Mouse (Mus musculus) T-helper 1 cell (primary cell): ENCODE measurements at regions not wholly inside any gene's neighbourhood (a gene's known extent, or its start where the extent isn't known, plus 50 kb on each side); places are given as distances from the start of the nearest gene placed in this dataset.

Source experiments
- in situ Hi-C: fragments of 300-600 bp; cut with MboI, MseI; formaldehyde crosslinking; loops from one replicate; pipeline ENCODE4 v1.15.1; 2025; ENCODE audit warnings: high pct_unique_total_duplicates

DNA sequence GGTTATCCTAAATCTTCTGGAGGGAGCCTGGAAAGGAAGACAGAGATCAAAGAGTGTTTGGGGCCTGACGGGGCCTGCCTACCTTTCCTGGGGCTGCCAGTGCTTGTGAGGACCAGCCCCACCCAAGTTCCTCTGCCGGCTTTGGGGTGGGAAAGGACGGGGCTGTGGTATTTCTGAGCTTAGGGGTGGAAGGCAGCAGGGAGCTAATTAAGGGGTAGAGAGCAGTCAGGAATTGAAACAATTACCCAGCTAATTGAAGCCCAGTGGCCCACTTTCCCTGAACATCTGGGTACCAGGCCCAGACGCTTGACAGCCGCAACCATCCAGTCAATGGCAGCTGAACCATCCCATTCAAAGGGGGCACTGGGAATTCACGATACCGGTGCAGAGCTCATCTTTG lies 101.2 kb upstream of the Mycn start:
- in situ Hi-C loops, result no loop called here

DNA sequence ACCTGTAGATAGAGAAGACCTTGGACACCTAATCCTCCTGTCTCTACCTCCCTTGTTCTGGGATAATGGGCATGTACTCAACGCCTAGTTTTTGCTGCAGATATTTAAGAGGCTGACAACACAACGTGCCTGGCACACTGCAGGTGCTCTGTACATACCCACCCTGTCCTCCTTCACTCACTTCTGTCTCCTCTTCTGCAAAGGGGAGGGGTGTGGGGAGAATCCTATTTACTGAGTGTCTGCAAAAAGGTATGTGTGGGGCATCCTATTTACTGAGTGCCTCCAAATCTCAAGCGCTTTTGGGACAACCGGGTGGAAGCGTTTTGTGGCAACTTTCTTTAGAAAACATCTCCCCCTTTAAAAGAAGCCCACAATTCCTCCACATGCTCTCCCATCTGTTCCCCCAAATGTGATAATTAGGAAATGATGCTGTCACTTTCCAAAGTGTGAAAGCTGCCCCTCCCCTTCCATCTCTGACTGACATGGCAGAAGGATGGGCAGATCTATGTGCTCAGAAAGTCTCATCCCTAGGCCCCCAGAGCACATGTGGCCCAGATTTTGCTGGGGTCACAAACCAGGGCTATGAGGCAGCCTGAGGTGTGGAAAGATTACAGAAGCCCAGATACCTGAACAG lies 93.5 kb upstream of the Mycn start:
- in situ Hi-C loops, result no loop called here

GRCm38 (mm10) chr12:13030333-13030732 lies 88.6 kb upstream of the Mycn start:
- in situ Hi-C loops, result no loop called here

GRCm38 (mm10) chr12:13028086-13028485 lies 86.4 kb upstream of the Mycn start:
- in situ Hi-C loops, result loop anchor here (10.0 kb wide), 1 partner anchor 53 kb away; no protein-coding TSS in a partner anchor

DNA sequence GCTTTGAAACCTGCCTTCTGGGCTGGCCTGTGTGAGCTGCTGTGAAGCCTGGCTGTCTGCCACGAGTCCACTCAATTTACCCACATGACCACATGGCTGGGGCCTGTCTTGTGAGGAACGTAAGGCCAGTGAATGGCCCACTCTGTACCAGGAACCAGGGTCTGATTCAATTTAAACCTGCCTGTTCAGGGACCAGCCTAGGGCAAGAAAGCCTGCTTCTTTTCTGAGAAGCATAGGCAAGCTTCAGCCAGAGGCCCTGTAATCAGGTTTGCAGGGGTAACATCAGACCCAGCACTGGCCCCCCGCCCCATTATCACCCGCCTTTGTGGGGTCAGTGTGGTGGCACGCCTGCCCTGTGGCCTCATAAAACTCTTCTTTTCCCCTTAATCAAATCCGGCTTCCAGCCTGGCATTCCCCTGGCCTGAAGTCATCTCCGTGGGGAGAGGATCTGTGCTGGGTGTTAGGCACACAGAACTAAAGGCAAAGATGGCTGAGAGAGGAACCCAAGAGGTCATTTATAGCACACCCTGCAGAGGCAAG lies 84.4 kb upstream of the Mycn start:
- in situ Hi-C loops, result loop anchor here (10.0 kb wide), 1 partner anchor 51 kb away; no protein-coding TSS in a partner anchor

DNA sequence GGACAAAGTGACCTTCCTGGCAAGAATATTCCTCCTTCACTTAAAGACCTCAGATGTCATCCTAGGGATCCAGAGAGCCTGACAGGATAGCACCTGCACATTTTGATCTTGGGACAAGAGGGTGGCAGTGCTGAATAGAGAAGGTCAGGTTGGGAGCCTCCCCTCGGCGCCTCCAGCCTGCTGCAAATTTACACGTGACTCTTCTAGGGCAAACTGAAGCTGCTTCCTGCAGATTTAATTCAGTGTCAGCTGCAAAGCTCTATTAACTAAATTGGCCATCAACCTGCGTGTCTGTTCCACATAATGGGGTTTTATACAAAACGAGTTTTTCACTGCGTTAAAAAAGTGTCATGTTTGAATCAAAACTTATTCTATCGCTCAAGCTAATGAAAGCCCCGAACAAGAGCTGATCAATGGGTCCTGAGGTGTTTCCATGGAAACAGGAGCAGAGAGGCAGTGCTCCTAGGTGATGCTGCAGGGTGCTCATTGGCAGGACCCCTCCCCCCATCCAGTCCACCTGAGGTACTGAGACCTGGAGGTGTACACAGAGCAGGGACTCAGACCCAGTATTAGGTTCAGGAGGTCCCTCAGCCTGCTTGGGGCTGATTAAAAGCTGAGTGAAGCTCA lies 82.6 kb upstream of the Mycn start:
- in situ Hi-C loops, result loop anchor here (10.0 kb wide), 1 partner anchor 50 kb away; no protein-coding TSS in a partner anchor

DNA sequence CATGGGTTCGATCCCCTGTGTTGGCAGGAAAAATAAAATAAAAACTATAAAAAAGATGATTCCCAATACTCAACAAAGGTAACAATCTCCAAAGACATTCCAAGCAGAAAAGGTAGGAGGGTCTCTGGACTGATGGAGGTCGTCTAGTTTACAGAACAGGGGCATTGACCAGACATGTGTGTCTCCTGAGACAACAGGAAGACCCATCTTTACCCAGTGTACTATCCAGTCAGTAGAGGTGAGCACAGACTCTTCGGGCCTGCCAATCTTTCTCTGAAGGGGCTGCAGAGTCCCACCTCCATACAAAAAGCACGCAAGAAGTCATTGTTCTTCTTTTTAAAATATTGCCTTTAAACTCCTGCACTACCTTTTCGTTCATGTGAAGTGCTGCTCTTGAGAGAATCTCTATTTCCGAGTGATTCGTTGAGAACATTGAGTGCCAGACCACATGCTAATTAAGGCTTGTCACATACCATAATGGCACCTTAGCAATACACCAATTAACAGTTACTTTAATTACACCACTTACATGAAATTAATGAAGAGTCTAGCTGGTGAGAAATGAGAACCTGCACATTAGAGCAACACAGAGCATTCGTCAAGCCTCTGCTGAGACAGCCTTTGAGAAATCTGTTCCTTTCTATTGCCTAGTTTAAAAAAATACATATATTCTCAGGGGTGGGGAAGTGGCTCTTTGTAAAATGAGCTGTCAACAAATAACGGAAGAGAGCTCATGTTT lies 69.5 kb upstream of the Mycn start:
- in situ Hi-C loops, result no loop called here

GRCm38 (mm10) chr12:13010405-13010804 lies 68.7 kb upstream of the Mycn start:
- in situ Hi-C loops, result no loop called here

DNA sequence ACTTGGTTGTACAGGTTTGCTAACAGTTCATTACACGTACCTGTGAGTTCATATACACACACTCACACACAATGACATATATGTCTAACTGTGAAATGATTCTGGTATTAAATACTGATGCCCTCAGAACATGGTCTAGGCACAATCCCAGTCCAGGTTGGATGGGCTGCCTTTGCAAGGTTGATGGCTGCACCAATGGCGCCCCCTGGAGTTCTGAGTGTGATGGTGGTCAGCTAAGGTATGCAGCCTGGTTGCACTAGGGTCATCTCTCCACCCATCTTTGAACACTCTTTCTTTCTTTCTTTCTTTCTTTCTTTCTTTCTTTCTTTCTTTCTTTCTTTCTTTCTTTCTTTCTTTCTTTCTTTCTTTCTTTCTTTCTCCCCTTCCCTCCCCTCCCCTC lies 67.8 kb upstream of the Mycn start:
- in situ Hi-C loops, result no loop called here

- in situ Hi-C loops, result no loop called here
These were observed 61.0 kb upstream of the Mycn start for GRCm38 (mm10) chr12:13002703-13003102.

DNA sequence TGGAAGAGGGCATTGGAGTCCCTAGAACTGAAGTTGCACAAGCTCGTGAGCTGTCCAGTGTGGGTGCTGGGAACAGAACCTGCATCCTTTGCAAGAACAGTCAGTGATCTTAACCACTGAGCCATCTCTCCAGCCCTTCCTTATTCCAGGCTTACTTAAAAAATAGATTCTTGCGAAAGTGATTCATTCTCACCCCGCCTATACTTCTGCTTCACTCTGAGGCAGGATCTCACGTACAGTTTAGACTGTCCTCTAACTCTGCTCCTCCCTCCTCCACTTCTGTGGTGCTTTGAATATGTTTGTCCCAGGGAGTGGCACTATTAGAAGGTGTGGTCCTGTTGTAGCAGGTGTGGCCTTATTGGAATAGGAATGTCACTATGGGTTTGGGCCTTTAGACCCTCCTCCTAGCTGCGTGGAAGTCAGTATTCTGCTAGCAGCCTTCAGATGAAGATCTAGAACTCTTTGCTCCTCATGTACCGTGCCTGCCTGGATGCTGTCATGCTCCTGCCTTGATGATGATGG lies 60.4 kb upstream of the Mycn start:
- in situ Hi-C loops, result no loop called here

- in situ Hi-C loops, result loop anchor here (10.0 kb wide), 1 partner anchor 1159 kb away; the partner anchor contains the start of gene Fam84a
These were observed 54.3 kb upstream of the Mycn start for GRCm38 (mm10) chr12:12995974-12996361.

DNA sequence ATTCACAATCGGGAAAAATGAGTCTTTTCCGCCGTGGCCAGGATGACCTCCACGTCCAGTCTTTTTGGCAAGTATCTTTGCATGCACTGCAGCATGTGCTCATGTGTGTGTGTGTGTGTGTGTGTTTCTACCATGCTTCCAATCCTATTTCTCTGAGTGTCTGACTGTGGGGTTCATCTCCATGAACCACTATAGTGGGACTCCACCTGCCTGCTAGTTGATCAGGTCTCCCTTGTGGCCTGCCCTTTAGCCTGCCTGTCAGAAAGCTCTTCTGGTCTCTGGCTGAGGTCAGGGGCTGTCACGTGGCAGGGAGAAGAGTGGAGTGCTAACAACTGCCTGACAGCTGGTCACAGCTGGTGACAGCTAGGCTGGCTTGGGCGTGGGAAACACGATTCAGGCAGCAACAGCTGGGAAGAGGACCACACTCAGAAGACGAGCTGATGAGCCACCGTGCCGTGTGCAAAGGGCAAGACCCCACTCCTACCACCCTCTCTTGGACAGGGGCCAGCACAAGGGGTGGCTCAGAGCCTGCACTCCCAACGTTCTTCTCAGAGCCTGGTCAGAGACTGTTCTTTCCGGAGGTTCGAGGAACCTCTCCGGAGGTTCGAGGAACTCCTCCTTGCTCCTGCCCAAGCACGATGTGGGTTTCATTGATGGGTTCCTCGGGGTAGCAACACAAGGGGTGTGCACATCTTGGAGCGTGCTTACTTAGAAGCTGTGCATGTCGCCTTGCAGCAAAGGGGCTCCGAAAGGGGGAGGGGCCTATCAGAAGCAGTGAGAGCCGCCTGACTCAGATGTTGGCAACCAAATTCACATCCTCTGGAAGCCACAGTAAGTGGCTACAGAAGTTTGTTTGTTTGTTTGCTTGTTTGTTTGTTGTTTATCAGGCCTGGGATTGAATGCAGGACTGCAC lies 53.6 kb upstream of the Mycn start:
- in situ Hi-C loops, result loop anchor here (10.0 kb wide), 1 partner anchor 1159 kb away; the partner anchor contains the start of gene Fam84a

- in situ Hi-C loops, result loop anchor here (10.0 kb wide), 1 partner anchor 1161 kb away; the partner anchor contains the start of gene Fam84a
These were observed 52.4 kb upstream of the Mycn start for GRCm38 (mm10) chr12:12993894-12994714.
